Mouse (Mus musculus): ENCODE measurements at regions not wholly inside any gene's neighbourhood (a gene's known extent, or its start where the extent isn't known, plus 50 kb on each side); places are given as distances from the start of the nearest gene placed in this dataset.
A peak's percentile ranks its signal among the peaks of the same experiment; 100 is the strongest.

DNA sequence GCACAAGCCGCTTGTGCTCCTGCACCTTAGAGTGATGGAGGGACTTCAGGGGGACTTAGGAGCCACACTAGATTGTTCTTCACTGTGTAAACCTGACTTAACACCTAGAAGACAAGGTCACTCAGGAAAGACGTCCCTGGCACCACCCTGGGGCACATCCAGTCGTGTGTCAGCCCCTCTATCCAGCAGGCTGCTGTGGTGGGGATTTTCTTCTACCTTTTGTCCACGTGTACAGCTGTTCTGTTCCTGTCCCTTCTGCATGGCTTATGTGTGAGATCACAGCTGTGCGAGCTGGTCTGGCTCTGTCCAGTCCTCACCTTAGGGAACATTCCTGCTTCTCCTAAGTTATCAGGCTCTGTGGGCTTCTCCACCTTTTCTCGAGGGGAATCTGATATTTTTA lies 286.0 kb upstream of the Id2 start:
- no peak for DNase-seq

DNA sequence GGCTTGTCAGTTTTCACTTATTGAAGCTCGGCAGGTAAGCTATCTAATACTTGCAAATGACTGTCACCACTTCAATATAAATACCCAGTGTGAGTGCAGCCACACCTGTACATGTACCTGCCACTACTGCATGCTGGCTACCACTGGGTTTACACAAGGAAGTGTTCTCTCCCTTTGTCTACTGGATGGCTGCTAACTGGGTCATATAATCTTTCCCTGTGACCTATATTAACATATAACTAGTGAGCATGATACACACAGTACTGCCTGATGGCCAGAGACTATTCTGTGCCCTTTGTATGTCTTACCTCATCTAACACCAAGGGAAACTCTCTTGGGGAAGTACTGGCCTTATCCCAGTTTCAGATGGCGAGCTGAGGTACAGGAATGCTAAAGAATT lies 285.5 kb upstream of the Id2 start:
- no peak for DNase-seq

DNA sequence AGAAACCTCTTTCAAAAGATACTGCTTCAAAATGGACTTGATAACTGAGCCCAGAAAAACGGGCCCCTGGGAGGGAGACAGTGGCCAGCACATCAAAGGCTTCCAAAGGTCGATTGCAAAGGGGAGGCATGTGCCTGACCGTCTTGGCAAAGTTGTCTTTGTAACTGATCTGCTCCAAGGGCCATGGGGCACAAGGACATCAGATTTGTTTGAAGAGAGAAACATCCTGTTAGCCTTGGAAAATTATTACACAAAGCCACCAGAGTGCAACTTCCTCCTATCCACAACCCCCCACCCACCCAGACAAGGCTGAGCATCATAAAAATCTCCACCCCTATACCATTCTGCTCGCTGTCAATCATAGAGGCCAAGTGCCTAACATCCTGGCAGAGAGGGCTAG lies 284.7 kb upstream of the Id2 start:
- peak; percentile 75 to 86 for DNase-seq

DNA sequence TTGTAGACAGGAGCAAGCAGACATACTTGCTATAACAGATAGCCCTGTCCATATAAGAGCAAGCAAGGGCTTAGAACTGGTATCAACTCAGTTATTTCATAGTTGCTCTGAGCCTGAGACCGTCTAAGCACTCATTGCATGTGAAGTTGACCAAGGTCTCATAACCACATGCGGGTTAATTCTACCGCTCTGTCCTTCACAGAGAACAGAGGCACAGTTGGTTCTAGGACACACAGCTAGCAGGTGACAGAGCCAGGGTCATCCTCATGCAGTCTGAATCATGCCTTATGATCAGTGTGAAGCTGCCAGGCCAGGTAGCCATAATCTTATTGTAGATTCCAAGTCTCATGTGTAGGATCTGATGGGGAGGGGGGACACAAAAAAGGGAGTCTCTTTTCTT lies 283.1 kb upstream of the Id2 start:
- peak in 1 of 2 experiments; percentile 29 for DNase-seq

DNA sequence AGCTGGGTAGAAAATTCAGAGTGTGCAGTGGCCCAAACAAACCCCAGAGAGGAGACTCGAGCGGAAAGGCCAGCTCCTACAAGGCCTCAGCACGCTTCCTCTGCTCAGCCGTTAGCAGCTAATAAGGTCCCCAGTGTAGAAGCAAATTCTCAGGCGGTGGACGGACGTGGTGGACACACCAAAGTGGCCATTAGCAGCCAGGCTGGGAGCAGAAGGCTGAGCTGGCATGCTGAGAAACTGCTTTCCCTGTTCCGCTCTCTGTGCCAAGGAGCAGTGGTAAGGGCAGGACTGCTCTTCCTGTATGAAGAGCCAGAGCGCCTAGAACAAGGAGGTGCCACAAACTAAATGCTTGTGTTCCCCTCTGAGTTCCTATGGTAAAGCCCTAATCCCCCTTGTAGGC lies 282.1 kb upstream of the Id2 start:
- no peak for DNase-seq

DNA sequence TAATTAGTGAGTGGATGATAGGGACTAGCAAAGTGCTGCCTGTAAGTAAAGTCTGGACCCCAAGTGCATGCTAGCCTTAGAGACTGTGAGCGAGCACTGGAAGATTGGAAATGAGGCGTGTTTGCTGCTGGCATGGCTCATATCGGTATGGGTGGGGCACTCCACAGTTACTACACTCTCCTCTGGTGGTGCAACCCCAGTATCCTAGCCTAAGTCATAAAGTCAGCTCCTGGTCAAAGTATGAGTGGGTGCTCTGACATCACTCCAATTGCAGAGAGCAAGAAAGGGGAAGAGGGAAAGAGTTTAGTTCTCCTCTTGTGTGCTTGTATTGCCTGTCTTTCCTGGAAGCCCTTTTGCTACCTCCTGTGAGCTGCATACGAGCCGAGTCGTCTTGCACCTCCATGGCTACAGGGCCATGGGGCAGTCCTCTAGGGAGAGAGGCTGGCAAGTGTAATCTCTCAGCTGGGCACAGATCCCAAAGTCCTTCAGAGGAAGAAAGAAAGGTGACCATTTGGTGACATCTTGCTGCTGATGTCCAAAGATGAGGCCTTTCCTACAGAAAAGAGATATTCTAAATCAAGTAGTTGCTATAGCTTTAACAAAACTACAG lies 281.2 kb upstream of the Id2 start:
- peak; percentile 43 to 55 for DNase-seq

DNA sequence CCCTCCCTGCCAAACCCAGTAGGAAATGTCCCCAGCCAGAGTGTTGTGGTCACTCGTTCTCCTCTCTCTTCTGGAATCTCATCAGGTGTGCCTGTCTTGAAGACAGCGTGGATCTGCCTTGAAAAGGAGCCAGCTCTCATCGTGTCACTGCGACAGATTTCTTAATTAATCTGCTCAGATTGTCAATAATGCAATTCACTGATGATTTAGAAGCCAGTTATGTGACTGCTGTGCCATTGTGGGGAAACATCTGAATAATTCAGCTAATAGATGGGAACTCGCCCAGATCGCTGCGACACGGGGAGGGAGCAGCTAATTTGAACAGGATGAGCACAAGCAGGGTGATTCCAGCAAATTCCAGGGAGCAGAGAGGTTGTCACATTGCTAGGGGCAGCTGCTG lies 279.5 kb upstream of the Id2 start:
- no peak for DNase-seq

DNA sequence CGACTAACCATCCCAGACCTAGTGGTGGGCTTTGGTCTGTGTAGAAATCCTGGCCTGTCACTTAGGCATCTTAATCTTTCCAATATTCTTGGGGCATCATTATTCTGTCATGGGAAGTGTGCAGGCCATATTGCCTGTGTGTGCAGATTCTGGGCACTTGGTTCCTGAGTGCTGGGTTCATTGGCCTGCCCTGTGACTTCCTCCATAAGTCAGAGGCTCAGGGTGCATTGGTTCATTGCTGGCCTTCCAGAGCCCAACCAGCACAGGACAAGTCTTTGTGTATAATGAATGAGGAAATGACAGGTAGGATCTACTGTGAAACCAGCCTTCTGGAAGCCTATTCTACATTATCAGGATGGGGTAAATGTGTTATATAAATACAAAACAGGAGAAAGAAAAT lies 270.6 kb upstream of the Id2 start:
- DNase-seq: no peak

DNA sequence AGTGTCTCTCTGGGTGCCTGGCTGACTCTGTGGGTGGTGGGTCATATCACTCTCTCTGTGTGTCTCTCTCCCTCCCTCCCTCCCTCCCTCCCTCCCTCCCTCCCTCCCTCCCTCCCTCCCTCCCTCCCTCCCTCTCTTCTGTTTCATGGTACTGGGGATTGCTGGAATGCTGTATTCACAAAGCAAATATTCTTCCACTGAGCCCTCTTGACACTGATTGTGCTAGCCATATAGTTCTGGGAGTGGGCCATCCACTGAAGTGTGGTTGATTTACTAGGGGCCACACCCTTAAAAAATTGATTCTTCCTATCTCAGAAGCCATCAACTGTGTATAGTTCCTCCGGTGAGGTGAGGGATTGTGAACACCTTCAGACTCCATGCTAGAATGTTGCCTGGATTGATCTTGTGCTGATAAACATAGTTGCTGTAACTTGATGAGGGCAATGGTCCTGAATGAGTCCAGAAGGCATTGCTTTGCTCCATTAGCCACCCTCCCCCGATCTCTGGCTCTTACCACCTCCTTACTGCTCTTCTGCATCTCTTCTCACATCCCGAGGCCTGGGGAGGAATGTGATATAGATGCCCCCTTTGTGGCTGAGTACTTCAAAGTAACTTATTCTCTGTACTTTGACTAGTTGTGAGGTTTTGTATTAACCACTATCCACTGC lies 268.8 kb upstream of the Id2 start:
- no peak for DNase-seq

DNA sequence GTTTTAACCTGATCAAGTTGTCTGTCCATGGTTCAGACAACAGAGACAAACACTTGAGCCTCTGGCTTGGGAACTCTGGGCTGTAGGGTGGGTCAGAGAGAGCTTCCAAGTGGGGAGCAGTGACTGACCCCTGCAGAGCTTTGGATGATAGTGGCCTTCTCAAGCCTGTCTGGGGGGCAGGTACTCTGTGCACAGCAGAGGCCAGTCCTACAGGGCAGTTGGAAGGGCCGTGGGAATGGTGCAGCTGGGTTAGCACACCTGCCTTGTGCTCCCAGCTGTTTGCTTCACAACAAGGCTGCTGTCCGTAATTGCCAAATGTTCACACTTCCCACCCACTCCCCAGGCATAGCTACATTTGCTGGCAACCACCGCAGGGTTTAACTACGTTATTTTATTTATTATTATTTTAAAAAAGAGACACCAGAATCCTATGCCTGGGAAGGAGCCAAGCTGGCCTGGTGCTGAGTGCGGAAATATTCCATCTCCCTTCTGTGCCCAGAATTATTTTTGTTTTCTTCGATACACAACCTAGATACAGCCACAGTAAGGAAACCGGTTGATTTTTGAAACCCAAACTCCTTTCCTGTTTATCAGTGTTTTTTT lies 268.1 kb upstream of the Id2 start:
- no peak for DNase-seq

DNA sequence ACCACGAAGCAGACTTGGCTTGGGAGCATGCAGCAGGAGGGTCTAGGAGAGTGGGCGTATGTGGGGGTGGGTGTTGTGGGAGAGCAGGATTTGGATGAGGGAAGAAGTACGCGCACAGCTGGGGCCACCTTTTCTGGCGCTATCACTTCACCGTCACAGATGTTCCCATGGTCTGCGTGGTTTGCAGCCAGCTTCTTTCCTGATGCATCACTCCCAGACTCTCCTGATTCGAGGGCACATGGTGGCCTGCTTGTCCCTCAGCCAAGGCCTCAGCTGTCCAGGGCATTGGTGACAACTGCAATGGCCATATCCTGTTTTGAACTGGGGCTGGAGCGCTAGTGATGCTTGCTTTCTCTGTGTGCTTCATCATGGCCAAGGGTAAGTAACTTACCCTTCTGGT lies 266.9 kb upstream of the Id2 start:
- no peak for DNase-seq

DNA sequence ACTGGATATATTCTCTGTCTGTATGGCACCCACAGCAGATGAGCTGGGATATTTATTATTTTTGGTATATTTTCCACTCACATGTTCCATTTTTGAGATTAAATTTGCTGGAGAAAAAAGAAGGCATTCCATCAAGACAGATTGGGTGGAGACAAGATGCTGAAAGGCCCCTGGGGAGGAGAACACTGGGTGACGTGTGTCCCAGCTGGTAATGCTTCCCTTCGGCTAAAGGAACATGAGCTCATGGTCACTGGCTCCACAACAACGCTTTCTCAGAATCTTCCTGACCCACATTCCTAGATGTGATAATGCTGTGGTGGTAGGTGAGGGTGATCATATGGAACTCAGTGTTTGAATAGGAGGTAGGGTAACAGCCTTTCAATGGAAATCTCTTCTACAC lies 266.4 kb upstream of the Id2 start:
- DNase-seq: no peak

DNA sequence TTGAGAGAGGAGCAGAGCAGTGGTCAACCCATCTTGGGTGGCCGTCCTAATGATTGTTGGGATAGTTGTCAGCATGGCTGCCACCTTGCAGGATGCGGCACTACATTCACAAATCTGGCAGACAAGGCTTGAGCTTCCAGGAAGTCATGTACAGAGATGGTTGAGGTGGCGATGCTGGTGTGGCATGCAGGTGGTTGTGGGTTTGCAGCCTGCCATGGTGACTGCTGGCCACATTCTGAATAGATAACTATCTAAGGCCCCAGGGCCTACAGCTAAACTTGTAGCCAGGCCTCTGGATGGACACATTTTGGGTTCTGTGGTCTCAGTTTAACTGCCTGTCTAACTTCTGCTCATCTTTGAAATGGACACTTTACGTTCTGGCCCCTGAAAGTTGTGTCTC lies 265.8 kb upstream of the Id2 start:
- no peak for DNase-seq

DNA sequence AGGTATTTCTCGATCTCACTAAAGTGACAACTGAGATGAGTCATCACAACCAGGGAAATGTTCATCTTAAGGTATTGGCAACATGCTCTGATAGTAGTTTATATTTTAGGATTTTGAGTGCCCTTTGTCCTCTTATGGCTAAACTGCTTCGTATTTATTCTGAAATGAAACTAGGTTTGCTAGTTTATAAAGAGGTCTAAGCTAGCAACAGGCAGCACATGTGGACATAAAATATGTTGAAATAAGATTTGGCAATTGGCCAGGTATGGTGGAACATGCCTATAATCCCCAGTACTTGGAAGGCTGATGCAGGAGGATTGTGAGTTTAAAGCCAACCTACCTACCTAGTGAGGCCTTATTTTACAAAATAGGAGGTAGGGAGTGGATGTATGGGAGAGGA lies 263.8 kb upstream of the Id2 start:
- no peak for DNase-seq

DNA sequence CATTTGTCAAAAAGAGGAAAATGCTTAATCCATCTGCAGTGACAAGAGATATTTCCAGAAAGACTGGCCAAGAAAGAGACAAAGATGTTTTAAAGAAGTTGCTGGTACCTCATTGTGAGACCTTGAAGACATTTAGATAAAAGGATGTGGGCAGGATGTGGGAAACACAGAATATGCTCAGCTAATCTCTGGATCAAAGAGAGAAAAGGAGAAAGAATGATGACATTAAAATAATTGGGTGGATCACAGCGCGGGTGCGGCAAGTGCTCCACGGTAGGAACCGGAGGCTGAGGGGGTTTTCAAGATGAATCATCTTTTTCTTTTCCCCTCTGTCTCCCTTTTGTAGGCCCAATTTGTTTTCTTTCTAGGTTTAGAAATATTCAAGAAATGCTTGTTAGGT lies 263.0 kb upstream of the Id2 start:
- no peak for DNase-seq

DNA sequence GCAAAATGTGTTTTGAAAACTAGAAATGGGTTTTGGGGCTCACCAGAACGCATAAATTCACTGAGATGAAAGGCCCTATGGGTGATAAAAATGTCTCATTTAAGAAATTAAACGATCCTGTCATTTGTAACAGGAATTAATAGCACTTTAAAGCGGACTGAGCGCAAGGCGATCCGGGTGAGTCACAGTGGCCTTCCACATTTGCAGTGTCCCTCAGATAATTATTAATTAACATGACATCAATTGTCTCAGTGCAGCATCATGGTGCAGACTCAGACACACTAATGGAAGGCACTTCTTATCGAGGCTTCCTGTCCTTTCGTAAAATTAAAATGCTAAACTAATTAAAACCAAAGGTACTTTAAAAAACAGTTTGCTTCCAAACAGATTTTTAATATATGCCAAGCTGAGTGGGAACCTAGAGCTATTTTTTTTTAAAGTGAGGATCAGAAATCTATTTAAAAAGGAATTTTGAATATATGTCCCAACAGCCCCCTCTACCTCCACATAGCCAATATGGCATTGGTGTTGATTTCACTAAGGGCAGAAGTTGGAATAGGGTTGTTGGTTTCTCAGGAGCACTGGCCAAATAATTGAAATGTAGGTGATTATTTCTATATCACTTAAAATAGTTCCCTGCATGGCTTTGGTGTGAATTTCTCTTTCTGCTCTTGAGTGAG lies 262.0 kb upstream of the Id2 start:
- DNase-seq: peak in 1 of 2 experiments; percentile 40

DNA sequence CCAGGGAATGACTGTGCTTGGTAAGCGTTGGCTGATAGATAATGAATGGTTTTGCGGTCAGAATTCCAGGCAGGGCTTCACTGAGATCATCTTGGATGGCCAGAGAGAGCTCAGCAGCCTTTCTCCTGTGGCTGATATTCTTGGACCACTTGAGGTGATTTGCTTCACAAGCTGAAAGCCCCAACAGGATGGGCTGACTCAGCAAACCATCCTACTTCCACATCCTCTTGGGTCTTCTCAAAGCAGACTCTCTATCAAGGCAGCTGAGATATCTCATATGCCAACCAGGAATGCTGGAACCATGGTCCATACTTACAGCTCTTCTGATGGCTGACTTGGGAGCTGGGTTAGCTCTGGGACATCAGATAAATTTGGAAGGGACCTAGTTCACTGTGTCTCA lies 259.8 kb upstream of the Id2 start:
- DNase-seq: no peak

DNA sequence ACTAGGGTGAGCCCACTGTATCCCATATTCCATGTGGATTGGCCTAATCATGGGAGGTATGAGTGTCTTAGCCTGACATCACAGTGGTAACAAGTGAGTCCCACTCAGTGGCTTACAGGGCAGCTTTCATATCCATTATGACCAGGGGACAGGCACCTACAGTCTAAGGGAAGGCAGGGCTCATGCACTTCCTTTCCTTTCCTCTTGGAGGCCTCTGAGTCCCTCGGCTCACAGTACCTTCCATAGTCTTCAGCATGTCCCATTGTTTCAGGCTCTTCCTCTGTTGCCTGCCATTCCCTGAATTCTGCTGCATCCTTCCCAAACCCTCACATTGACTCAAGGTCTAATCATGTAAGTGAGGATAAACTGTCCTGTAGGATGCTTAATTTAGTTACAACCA lies 258.3 kb upstream of the Id2 start:
- DNase-seq: no peak

DNA sequence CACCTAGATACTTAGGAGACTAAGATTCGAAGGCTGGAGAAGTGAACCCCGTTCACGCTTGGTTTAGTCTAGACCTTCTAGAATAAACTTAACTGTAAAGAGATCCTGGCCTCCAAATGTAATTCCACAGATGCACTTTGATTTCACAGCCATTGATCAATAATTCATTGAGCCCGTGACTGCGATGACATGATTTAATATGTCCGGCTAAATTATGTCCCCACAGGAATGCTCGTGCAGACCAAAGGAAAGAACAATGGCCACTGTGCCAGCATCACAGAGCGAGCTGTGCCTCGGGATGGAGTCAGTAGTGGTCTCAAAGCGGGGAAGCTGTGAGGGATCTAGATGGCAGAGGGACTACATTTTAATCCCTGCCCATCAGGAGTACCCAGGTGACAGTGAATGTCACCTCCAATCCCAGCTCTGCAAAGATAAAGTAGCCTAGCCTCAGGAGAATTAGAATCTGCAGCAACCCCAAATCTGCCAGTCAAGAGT lies 256.5 kb upstream of the Id2 start:
- DNase-seq: peak in 1 of 2 experiments; percentile 38

DNA sequence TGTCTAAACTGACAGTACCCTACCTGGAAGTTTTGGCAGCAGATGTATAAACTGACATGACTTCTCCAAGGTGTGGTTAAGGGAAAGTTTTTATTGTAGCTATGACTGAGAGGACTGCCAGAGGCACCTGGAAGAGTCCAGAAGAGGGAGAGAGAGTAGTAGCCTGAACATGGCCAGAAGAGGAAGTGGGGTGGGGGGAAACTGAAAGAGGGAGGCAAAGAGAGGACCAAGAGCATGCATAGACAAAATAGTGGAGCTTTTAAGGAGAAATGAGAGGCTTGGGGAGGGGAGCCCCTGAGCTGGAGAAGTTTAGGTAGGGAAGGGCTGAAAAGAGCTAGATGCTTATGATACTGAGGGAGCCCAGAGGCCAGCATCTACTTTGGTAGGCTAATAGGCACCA lies 255.2 kb upstream of the Id2 start:
- no peak for DNase-seq

DNA sequence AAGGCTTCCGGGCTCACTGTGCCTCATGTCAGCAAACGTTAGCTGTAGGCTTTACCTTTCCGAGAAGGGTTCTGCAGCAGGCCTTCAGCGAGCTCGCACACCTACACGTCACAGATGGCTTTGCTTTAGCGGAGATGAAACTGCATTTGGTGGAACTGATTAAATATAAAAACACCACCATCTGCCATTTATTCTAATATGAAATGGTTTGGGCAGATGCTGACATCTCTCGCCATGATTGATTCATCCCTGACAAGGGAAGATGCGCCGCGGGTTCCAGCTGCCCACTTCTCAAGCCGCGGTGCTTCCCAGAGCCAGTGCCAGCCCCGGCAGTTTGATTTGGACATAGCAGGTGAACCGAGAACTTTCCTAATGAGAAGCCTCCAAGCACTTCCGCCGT lies 247.4 kb upstream of the Id2 start:
- no peak for DNase-seq

DNA sequence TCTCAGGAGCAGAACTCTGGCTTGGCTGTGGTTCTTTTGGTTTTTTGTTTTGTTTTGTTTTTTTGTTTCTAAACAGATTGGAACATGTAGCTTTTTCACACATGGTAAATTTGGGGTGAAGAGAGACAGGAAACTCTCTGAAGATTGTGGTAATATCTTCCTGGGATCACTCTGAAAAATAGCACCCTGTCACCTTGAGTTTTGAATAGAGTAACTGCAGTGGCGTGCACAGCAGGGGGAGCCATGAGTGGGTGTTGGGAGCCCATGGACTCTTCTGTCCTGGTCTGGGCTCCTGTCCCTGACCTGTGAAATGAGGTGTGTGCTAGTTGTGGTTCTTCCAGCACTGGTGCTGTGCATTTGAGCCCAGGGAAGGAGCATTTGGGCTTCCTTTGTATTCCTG lies 241.8 kb upstream of the Id2 start:
- DNase-seq: peak; percentile 21 to 37

DNA sequence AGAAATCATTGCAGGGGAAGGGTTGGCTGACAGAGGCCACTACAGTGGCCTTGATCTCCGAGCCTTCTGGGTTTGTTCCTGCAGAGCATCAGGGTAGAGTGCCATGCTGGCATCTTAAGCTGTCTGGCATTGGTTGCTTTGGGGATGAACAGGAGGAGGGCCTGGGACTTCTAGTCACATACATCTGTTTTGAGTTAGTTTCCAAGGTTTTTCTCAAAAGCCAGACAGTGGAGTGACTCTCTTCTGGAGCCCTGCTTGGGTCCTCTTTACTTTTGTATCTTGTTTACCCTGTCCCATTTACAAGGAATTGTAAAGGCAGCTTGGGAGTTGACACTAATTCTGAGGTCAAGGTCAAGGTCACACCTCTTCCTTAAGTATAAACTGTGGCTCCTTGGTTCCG lies 239.0 kb upstream of the Id2 start:
- no peak for DNase-seq

All from adrenal gland, postnatal 36 days (tissue).